Mouse (Mus musculus): ENCODE measurements around the gene Gm28038.

DNA sequence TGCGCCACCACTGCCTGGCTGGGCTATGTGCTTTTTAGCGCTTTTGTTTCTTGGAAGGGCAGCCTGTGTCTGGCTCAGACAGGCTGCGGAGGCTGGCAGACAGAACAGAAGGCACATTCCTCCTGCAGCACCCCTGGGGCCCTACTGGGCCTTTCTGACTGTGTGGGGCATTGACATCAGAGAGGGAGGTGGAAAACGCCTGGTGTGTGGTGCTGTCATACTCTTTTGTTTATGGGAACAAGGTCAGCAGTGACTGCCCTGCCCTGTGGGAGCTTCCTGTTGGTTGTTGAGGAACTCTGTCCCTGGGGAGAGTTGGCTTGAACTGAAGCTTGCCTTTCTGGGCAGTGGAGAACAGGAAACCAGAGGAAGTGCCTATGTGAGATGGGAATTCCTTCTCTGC lies 38.3 kb upstream of the Gm28038 start:
- TF ChIP-seq GATA1 (IDR thresholded peaks at IDR 0.05; ENCODE audit: borderline replicate concordance, low read length) (no peak), FLI1 (IDR thresholded peaks at IDR 0.05; ENCODE audit: low read length) (no peak)

All from megakaryocyte, embryonic 14.5 days (primary cell).